Mouse (Mus musculus) G1E-ER4 (cell line): ENCODE measurements around the gene Tut4. TPM values are rescaled to one million over a fixed set of nuclear protein-coding genes. Genes with fewer than 3 reads are reported as not detected.

Experiments used
- GATA1 ChIP-seq: IDR thresholded peaks from one replicate; pipeline ENCODE4 v1.8.0; 2012; ENCODE audit warnings: low read length, inconsistent platforms
- polyA plus RNA-seq: library from polyadenylated mRNA; stranded (reverse); fragments of >175 nt; gene quantifications from 2 replicates; pipeline ENCODE4 v1.2.3, GENCODE M21; 2012

The Tut4 gene
- 33.4 and 35.9 TPM in 2 replicates for polyA plus RNA-seq

- no peak for TF ChIP-seq GATA1
Measured at GRCm38 (mm10) chr4:108459231-108460155, at the start of gene Tut4. Gene Tut4 (plus strand): TSS chr4:108459426.

GRCm38 (mm10) chr4:108424587-108424986 is 34.6 kb upstream of the Tut4 start:
- TF ChIP-seq GATA1, result no peak

GRCm38 (mm10) chr4:108427719-108428340 is 31.4 kb upstream of the Tut4 start:
- TF ChIP-seq GATA1, result peak; percentile 57

- no peak for TF ChIP-seq GATA1
Measured at GRCm38 (mm10) chr4:108428341-108428721, 30.9 kb upstream of the Tut4 start.

- TF ChIP-seq GATA1, result no peak
Measured at GRCm38 (mm10) chr4:108430656-108431560, 28.3 kb upstream of the Tut4 start.

- TF ChIP-seq GATA1, result no peak
Measured at GRCm38 (mm10) chr4:108431561-108431936, 27.7 kb upstream of the Tut4 start.

GRCm38 (mm10) chr4:108433341-108433740 is 25.9 kb upstream of the Tut4 start:
- no peak for TF ChIP-seq GATA1

GRCm38 (mm10) chr4:108434221-108434620 is 25.0 kb upstream of the Tut4 start:
- no peak for TF ChIP-seq GATA1

GRCm38 (mm10) chr4:108434781-108435180 is 24.4 kb upstream of the Tut4 start:
- TF ChIP-seq GATA1, result no peak

GRCm38 (mm10) chr4:108435646-108436045 is 23.6 kb upstream of the Tut4 start:
- no peak for TF ChIP-seq GATA1

GRCm38 (mm10) chr4:108436225-108436624 is 23.0 kb upstream of the Tut4 start:
- TF ChIP-seq GATA1, result no peak

- TF ChIP-seq GATA1, result no peak
Measured at GRCm38 (mm10) chr4:108438082-108438840, 21.0 kb upstream of the Tut4 start.

GRCm38 (mm10) chr4:108448091-108448490 is 11.1 kb upstream of the Tut4 start:
- no peak for TF ChIP-seq GATA1

GRCm38 (mm10) chr4:108456028-108456427 is 3.2 kb upstream of the Tut4 start:
- TF ChIP-seq GATA1, result no peak

- TF ChIP-seq GATA1, result peak; percentile 68
Measured at GRCm38 (mm10) chr4:108458201-108458741, 955 bp upstream of the Tut4 start.
